Comparison of ENCODE assay signal across 20 mouse cellular contexts in the genomic region with DNA sequence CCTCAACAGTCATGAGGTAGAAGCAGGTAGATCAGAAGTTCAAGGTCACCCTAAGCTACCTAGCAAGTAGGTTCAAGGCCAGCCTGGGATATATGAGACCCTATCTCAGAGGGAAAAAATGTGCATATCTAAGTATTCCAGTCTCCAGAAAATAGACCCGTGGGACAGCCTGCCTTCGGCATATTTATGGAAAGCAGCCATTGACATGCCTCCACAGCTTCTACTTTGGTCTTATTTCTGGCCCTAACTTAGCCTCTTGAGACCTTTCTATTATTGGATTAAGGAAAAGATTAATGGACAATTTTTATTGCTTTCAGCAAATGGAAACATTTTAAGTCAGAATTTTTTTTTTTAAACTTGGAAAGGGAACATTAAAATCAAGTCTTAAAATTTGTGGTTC. TPM values are rescaled to one million over a fixed set of nuclear protein-coding genes. Genes with fewer than 3 reads are reported as not detected.
"Had no signal": no experiment of that assay in that cellular context is flagged by ENCODE, and none has a peak within 500 bp of the region (broad histone marks: within the 10 kb centered on the region; RNA-seq: fewer than 3 reads in every experiment).

No protein-coding gene starts in this region.

- H3K4me1 ChIP-seq: midbrain, embryonic 10.5 days; midbrain, embryonic 12.5 days; neural tube, embryonic 13.5 days; neural tube, embryonic 15.5 days had no signal

- H3K27me3 ChIP-seq: midbrain, embryonic 12.5 days; neural tube, embryonic 13.5 days; neural tube, embryonic 15.5 days had no signal

- H3K9ac ChIP-seq: lung, embryonic 14.5 days; midbrain, embryonic 12.5 days; neural tube, embryonic 13.5 days; neural tube, embryonic 15.5 days had no signal

- H3K36me3 ChIP-seq: midbrain, embryonic 10.5 days; midbrain, embryonic 12.5 days; neural tube, embryonic 13.5 days; neural tube, embryonic 15.5 days had no signal

- H3K27ac ChIP-seq: midbrain, embryonic 10.5 days; midbrain, embryonic 12.5 days; neural tube, embryonic 13.5 days; neural tube, embryonic 15.5 days had no signal

- DNase-seq: lung, embryonic 14.5 days; lung, postnatal 10 days; lung, postnatal 4 days; midbrain, embryonic 14.5 days; retina, postnatal 1 day; right cerebral cortex, adult 18-20 months; right cerebral cortex, postnatal 25 days; right cerebral cortex, postnatal 4 days; spleen, adult 18-20 months; thymus, adult 18-20 months; thymus, postnatal 14 days; thymus, postnatal 36 days had no signal

- ATAC-seq: midbrain, embryonic 16.5 days had no signal

- H3K4me3 ChIP-seq: midbrain, embryonic 10.5 days; midbrain, embryonic 12.5 days; myocyte; neural tube, embryonic 13.5 days; neural tube, embryonic 15.5 days had no signal

- H3K9me3 ChIP-seq: midbrain, embryonic 10.5 days; midbrain, embryonic 12.5 days; neural tube, embryonic 13.5 days; neural tube, embryonic 15.5 days had no signal

- H3K4me2 ChIP-seq: lung, embryonic 14.5 days; midbrain, embryonic 12.5 days; neural tube, embryonic 13.5 days; neural tube, embryonic 15.5 days had no signal

RNA-seq across cellular contexts. Expression of a gene that starts 12.1 kb away (rescaled TPM):
- total RNA-seq: megakaryocyte, adult 5-6 weeks; megakaryocyte-erythroid progenitor cell, adult 5-6 weeks had no signal

RNA-seq across cellular contexts. Expression of a gene that starts 57.1 kb away (rescaled TPM):
- polyA plus RNA-seq: myocyte had no signal
